Mouse (Mus musculus) liver, embryonic 14.5 days (tissue): ENCODE data around the gene Pip5k1b.

ENCODE experiments used
- CTCF ChIP-seq: IDR thresholded peaks from 2 replicates; pipeline ENCODE4 v1.5.1; 2016; ENCODE audit warnings: antibody characterized with exemption, low read depth, control low read depth
- EP300 ChIP-seq: IDR thresholded peaks from 2 replicates; pipeline ENCODE4 v1.6.1; 2016; ENCODE audit warnings: antibody characterized with exemption, low read depth

- TF ChIP-seq EP300 (no peak), CTCF (peak; percentile 59)
Observed at GRCm38 (mm10) chr19:24555466-24555903, at the start of gene Pip5k1b.
